Mouse (Mus musculus): ENCODE measurements around the gene Gm17949. TPM values are rescaled to one million over a fixed set of nuclear protein-coding genes. Genes with fewer than 3 reads are reported as not detected.

The Gm17949 gene
- polyA plus RNA-seq, 1 experiment from 2014 or later = 0.32 TPM

DNA sequence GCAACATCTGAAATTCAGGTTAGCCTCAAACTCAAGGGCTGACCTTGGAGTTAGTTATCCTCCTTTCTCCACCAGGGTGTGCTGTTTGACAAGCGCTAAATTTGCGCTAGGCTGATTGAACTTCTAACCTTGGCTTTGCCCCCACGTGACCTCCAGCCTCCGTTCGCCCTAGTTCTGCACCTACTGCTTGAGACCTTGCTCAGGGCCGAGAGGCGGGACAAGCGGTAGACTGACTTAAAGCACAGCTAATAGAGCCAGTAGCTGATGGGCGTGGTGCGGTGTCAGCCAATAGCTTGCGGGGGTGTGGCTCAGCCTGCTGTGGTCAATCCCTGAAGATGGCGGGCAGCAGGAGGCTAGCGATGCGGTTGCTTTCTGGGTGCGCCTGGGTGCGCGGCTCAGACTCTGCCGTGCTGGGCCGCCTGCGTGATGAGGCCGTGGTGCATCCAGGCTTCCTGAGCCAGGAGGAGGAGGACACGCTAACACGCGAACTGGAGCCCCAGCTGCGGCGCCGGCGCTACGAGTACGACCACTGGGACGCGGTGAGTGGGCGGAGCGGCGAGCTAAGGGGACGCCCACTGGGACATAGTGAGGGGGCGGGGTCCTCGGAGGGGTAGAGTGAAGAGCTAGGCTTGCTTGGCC is 14.1 kb upstream of the Gm17949 start, which contains the start of gene Alkbh7:
Gene Alkbh7, plus strand, starts transcription at position 311 of the 639 bp plus-strand sequence.
- Histone ChIP-seq H3K27ac (replicated peaks) (peak within 1 kb of the TSS; percentile 89), H3K36me3 (peaks cover 73% of the 10 kb centered on the region), H3K4me1 (replicated peaks) (peaks cover 20% of the 10 kb centered on the region), H3K27me3 (no peaks in the 10 kb centered on the region), H3K4me2 (peak within 1 kb of the TSS; percentile 70), H3K4me3 (peak within 1 kb of the TSS; percentile 75), H3K9ac (peak within 1 kb of the TSS; percentile 77), H3K9me3 (no peaks in the 10 kb centered on the region)
- ATAC-seq (ENCODE audit: low read depth) = peak; percentile 98
- under 1% methylated on average over 38 of the region's 38 CpGs for WGBS

DNA sequence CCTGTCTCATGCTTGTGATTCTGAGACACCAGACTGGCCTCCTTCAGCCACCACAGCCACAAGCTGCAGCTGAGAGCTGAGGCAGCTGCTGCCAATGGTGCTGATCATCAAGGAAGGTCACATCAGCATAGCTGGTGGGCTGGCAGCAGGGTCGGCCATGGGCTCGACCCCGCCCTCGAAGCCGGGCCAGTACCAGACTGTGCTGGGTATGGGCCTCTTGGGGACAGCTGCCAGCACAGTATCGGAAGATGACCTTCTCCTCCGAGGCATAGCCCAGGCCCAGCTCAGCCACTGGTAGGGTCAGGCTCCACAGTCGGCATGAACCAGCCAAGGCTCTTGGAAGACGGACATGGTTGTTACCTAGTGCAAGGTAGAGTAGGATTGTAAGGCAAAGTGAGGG is 11.9 kb upstream of the Gm17949 start:
- no peak overlapping the region for H3K27ac ChIP-seq (replicated peaks)
- H3K4me2 ChIP-seq = no peak overlapping the region
- peaks cover 14% of the 10 kb centered on the region for H3K4me1 ChIP-seq (replicated peaks)
- H3K27me3 ChIP-seq = no peaks in the 10 kb centered on the region
- H3K36me3 ChIP-seq = peaks cover 73% of the 10 kb centered on the region
- 92% methylated on average over 9 of the region's 9 CpGs for WGBS
- H3K9me3 ChIP-seq = no peaks in the 10 kb centered on the region
- H3K9ac ChIP-seq = no peak overlapping the region
- no peak overlapping the region for H3K4me3 ChIP-seq
- no peak for ATAC-seq (ENCODE audit: low read depth)

DNA sequence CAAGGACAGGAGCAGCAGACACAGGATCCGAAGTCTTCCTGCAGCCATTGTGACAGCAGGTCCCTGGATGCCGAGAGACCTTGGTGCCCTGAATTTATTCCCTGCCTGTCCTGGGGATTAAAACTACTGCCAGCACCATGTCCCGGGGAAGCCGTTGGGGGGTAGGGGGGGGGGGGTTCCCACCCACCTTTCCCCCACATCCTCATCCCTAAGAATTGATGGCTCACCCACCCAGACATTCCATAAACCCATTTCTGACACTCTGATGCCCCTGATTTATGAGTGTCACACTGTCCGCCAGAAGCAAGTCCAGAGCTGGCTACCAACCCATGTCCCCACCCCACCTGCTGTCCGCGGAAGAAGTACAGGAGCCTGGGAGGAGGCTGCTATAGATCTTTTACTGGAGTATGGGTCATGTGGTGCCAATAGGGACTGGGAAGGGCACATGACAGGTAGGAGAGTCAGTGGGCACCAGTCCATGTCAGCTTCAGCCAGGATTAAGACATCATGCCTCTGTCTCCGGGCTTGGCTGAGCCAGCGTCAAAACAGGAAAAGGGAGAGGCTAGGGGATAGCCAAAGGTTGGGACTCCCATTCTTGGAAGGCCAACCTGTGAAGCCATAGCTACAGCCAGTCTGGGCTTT is 11.2 kb upstream of the Gm17949 start, which contains the start of gene Pspn:
Gene Pspn, minus strand, starts transcription at position 51 of the 642 bp plus-strand sequence.
- H3K27ac ChIP-seq (replicated peaks) = no peak within 1 kb of the TSS
- no peak within 1 kb of the TSS for H3K4me2 ChIP-seq
- WGBS = 92% methylated on average over 9 of the region's 9 CpGs
- no peak within 1 kb of the TSS for H3K4me3 ChIP-seq
- no peak within 1 kb of the TSS for H3K9ac ChIP-seq
- H3K27me3 ChIP-seq = no peaks in the 10 kb centered on the region
- no peak for ATAC-seq (ENCODE audit: low read depth)
- H3K36me3 ChIP-seq = peaks cover 73% of the 10 kb centered on the region
- H3K4me1 ChIP-seq (replicated peaks) = peaks cover 14% of the 10 kb centered on the region
- no peaks in the 10 kb centered on the region for H3K9me3 ChIP-seq

DNA sequence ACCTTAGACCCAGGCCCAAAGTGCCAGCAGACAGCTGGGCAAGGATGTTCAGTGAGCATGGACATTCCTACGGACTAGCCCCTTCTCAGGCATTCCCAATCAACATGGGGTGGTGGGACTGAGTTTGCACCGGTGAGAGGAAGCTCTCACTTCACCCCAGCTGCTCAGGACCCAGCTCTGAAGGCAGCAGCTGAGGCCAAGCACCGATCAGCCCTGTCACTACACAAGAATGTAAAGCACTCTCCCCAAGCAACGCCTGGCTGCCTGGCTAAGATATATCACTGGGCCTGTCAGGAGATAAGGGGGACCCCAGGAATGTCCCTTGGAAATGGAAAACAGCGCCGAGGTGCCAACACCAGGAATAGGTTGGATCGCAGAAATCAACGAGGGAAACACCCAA is 10.0 kb upstream of the Gm17949 start:
- no peaks in the 10 kb centered on the region for H3K9me3 ChIP-seq
- peaks cover 73% of the 10 kb centered on the region for H3K36me3 ChIP-seq
- H3K4me2 ChIP-seq = no peak overlapping the region
- no peak for ATAC-seq (ENCODE audit: low read depth)
- H3K27me3 ChIP-seq = no peaks in the 10 kb centered on the region
- WGBS = 70% methylated on average over 8 of the region's 8 CpGs
- H3K9ac ChIP-seq = no peak overlapping the region
- peaks cover 14% of the 10 kb centered on the region for H3K4me1 ChIP-seq (replicated peaks)
- H3K27ac ChIP-seq (replicated peaks) = no peak overlapping the region
- no peak overlapping the region for H3K4me3 ChIP-seq

DNA sequence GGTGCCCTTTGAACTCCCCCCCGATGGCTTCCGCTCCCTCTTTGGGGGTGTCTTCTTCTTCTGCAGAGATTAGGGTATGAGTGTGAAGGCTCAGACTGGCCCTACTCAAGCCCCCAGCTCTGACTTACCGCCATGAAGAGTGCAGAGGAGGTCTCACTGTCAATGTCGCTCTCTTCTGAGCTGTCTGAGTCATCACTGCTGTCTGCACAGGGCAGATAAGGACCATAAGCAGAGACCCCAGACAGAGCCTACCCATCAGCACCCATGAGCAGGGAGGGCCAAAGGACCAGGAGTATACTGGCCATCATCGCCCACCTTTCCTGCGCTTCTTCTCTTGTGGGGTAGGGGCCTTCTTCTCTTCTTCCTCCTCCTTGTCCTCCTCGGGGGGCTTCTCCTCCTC is 7.3 kb upstream of the Gm17949 start:
- Histone ChIP-seq H3K36me3 (peaks cover 92% of the 10 kb centered on the region), H3K27me3 (no peaks in the 10 kb centered on the region), H3K9ac (no peak overlapping the region), H3K9me3 (no peaks in the 10 kb centered on the region), H3K27ac (replicated peaks) (no peak overlapping the region), H3K4me1 (replicated peaks) (no peaks in the 10 kb centered on the region), H3K4me2 (no peak overlapping the region), H3K4me3 (no peak overlapping the region)
- 93% methylated on average over 7 of the region's 7 CpGs for WGBS
- no peak for ATAC-seq (ENCODE audit: low read depth)

DNA sequence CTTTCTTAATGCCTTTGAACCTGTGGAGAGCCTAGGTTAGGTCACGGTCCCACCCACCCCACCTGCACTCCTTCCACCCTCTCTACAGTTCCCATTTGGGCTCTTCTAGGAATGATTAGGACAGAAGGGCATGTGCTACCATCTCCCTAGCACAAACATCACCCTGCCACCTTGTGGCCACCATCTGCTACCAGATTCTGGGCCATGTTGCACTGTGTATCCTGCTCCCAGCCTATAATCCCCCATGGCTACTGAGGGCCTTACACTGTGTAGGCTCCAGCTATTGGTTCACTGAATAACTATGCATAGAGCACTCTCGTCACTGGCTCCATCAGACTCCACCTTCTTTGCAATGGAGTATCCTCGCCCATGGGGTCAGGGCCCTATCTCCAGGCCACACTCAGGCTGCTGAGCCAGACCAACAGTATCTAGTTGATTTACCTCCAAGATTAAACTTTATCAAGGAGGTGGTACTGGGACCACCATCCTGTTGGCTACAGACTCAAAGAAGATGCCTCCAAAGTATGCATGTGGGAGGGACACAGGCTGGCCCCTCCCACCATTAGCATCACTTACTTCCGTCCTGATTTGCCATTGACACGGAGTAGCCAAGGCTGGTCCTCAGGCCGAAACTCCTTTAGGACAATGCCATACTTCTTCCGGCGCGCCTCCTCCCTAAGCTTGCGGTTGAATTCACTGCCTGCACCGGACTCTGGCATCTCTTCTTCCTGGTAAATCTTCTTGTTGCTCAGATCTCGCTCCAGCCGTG is 3.9 kb upstream of the Gm17949 start:
- Histone ChIP-seq H3K4me2 (no peak overlapping the region), H3K27ac (replicated peaks) (no peak overlapping the region), H3K4me1 (replicated peaks) (peaks cover 23% of the 10 kb centered on the region), H3K9ac (no peak overlapping the region), H3K27me3 (no peaks in the 10 kb centered on the region), H3K4me3 (no peak overlapping the region), H3K9me3 (no peaks in the 10 kb centered on the region), H3K36me3 (peaks cover 72% of the 10 kb centered on the region)
- no peak for ATAC-seq (ENCODE audit: low read depth)
- 93% methylated on average over 13 of the region's 13 CpGs for WGBS

DNA sequence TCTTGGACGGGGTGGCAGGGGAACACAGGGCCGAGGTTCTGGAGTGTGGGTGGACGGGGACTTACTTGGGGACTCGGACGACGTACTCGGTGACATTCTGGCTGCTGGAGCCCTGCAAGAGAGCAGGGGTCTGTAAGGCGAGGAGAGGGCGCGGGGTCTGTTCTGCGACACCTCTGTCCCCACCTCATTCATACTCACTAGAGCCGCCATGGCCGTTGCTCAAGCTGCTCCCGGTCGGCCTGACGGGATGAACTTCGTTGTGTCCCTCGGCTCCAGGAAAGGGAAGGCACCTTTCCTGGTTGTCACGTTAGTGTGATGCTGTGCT is 396 bp upstream of the Gm17949 start:
- Histone ChIP-seq H3K4me1 (replicated peaks) (peaks cover 26% of the 10 kb centered on the region), H3K27ac (replicated peaks) (peak overlapping the region; percentile 77), H3K27me3 (no peaks in the 10 kb centered on the region), H3K9me3 (no peaks in the 10 kb centered on the region), H3K4me2 (peak overlapping the region; percentile 96), H3K9ac (peak overlapping the region; percentile 90), H3K36me3 (peaks cover 37% of the 10 kb centered on the region), H3K4me3 (peak overlapping the region; percentile 82)
- 1% methylated on average over 19 of the region's 19 CpGs for WGBS
- peak; percentile 34 for ATAC-seq (ENCODE audit: low read depth)

DNA sequence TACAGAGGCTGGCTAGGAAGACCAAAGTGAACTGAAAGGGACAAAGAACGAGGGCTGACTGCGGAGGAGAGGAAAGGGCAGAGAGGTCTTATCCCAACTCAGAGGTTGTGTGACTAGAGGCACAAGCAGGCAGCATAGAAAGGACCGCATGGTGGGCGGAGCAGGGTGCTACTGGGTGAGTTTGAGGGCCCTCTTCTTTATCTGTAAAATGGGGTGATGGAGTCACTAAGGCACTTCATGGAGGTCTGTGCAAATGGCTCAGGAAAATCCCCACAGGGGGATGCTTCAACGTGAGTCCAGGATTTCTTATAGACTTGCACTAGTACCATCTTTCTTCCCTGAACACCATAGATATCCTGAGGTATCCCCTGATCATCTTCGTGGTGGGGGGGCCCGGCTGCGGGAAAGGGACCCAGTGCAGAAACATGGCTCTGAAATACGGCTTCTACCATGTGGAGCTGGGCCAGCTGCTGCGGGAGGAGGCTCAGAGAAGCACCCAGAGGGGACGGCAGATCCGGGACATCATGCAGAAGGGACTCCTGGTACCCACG is 1.1 kb downstream of the Gm17949 start:
- H3K27me3 ChIP-seq = no peaks in the 10 kb centered on the region
- H3K4me1 ChIP-seq (replicated peaks) = peaks cover 26% of the 10 kb centered on the region
- H3K4me2 ChIP-seq = peak overlapping the region; percentile 80
- H3K27ac ChIP-seq (replicated peaks) = peak overlapping the region; percentile 97
- H3K9ac ChIP-seq = peak overlapping the region; percentile 85
- H3K9me3 ChIP-seq = no peaks in the 10 kb centered on the region
- no peak for ATAC-seq (ENCODE audit: low read depth)
- H3K36me3 ChIP-seq = peaks cover 23% of the 10 kb centered on the region
- 69% methylated on average over 13 of the region's 13 CpGs for WGBS
- H3K4me3 ChIP-seq = peak overlapping the region; percentile 82

DNA sequence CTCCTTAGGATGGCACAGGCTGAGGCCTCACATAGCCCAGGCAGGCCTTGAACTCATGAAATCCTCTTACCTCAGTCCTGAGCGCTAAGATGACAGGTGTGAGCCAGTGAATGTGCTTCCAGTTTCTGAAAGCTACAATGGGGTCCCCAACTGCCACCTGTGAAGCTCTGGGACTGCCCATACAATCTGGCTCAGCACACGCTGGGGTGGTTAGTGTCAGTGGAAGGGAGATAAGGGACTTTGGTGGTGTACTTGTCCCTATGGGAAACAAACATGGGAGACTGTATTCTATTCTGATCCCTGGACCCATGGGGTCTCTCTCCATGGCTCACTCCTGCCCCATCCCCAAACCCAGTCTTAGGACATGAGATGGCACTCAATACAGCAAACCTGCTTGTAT is 8.4 kb downstream of the Gm17949 start:
- H3K9me3 ChIP-seq = no peaks in the 10 kb centered on the region
- no peak overlapping the region for H3K9ac ChIP-seq
- no peak overlapping the region for H3K27ac ChIP-seq (replicated peaks)
- H3K36me3 ChIP-seq = peaks cover 53% of the 10 kb centered on the region
- no peak overlapping the region for H3K4me3 ChIP-seq
- H3K27me3 ChIP-seq = no peaks in the 10 kb centered on the region
- WGBS = 86% methylated on average over 2 of the region's 2 CpGs
- no peak for ATAC-seq (ENCODE audit: low read depth)
- H3K4me2 ChIP-seq = no peak overlapping the region
- H3K4me1 ChIP-seq (replicated peaks) = no peaks in the 10 kb centered on the region

DNA sequence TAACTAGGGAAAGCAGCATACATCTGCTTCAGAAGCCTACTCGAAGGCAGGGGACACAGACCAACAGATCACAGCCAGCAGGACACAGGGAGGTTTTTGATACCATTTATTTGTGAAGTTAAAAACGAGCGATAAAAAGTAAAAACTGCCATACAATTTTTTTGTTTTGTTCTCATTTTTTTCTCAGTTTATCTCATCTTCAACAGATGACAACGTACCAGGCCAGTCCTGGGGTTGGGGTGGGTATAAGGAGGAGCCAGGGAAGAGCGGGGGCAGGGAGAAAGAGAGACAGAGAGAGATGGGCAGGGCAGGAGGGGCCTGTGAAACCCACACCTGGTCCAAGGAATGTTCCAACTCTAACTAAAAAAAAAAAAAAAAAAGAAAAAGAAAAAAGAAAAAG is 9.7 kb downstream of the Gm17949 start:
- ATAC-seq (ENCODE audit: low read depth) = no peak
- Histone ChIP-seq H3K4me2 (no peak overlapping the region), H3K4me1 (replicated peaks) (no peaks in the 10 kb centered on the region), H3K9ac (no peak overlapping the region), H3K27me3 (no peaks in the 10 kb centered on the region), H3K36me3 (peaks cover 66% of the 10 kb centered on the region), H3K9me3 (no peaks in the 10 kb centered on the region), H3K4me3 (no peak overlapping the region), H3K27ac (replicated peaks) (no peak overlapping the region)
- 92% methylated on average over 5 of the region's 5 CpGs for WGBS

DNA sequence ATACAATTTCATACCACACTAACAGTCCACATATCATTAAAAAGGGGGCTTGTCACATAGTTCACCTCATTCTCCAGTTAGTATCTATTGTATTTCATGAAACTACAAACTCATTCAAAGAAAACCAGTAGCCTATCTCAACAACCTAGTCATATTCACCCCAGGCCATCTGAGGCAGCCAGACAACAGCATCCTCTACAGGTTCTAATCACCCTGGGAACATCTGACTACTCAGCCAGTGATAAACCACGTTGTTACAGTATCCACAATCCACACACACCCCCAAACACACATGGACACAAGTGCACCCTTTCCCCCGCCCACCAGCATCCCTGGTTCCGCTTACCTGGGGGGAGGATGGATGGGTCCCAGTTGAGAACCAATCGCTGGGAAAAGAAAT is 16.2 kb downstream of the Gm17949 start:
- no peak overlapping the region for H3K9ac ChIP-seq
- WGBS = 87% methylated on average over 4 of the region's 4 CpGs
- H3K4me2 ChIP-seq = no peak overlapping the region
- no peak overlapping the region for H3K4me3 ChIP-seq
- ATAC-seq (ENCODE audit: low read depth) = no peak
- H3K36me3 ChIP-seq = peaks cover 63% of the 10 kb centered on the region
- no peaks in the 10 kb centered on the region for H3K9me3 ChIP-seq
- peaks cover 24% of the 10 kb centered on the region for H3K4me1 ChIP-seq (replicated peaks)
- H3K27me3 ChIP-seq = no peaks in the 10 kb centered on the region
- H3K27ac ChIP-seq (replicated peaks) = no peak overlapping the region

DNA sequence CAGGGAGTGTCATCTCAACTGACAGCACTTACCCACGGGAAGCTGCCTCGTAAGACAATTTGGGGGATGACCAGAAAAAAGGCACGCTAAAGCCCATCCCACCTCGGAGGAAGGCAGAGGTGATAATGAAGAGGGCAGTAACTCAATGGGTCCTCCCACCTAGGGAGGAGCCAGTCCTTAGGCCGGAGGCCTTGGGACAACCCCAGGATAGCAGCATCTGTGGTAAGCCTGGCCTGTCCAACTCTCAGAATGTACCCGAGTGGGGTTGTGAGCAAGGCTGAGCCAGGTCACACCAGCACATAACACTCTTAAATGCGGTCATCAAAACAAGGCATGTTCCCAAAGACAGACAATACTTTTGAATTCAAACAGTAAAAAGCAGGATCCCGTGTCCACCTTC is 18.4 kb downstream of the Gm17949 start:
- H3K27me3 ChIP-seq = no peaks in the 10 kb centered on the region
- peaks cover 41% of the 10 kb centered on the region for H3K36me3 ChIP-seq
- H3K9me3 ChIP-seq = no peaks in the 10 kb centered on the region
- H3K4me1 ChIP-seq (replicated peaks) = peaks cover 29% of the 10 kb centered on the region
- H3K4me2 ChIP-seq = peak overlapping the region; percentile 98
- 43% methylated on average over 8 of the region's 8 CpGs for WGBS
- peak overlapping the region; percentile 92 for H3K4me3 ChIP-seq
- ATAC-seq (ENCODE audit: low read depth) = no peak
- peak overlapping the region; percentile 99 for H3K9ac ChIP-seq
- H3K27ac ChIP-seq (replicated peaks) = no peak overlapping the region
